Mouse (Mus musculus): ENCODE measurements around the gene Apba1. TPM values are rescaled to one million over a fixed set of nuclear protein-coding genes. Genes with fewer than 3 reads are reported as not detected.

Apba1 gene
- total RNA-seq, 2 experiments from 2014 or later = 7.3 to 7.6 TPM

DNA sequence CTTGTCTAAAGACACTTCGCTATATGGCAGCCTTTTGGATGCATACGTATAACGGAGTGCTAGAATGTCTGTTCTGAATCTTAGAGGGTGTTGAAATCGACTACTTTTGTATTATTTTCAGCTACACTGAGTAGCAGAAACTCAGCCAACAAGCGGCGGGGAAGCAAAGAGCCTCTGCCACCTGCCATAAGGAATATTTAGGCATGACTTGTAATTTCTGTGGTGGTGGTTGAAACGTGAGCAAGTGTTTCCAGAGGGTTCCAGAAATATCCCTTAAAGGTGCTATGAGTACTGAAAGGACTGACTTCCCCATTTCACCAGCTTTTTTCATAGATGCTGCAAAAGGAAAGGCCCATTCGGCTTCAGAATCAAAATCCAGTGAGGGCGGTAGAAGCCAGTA lies 107.4 kb downstream of the Apba1 start:
- intact Hi-C loops (cut with DNase I) = no loop called here
- no peak for DNase-seq

DNA sequence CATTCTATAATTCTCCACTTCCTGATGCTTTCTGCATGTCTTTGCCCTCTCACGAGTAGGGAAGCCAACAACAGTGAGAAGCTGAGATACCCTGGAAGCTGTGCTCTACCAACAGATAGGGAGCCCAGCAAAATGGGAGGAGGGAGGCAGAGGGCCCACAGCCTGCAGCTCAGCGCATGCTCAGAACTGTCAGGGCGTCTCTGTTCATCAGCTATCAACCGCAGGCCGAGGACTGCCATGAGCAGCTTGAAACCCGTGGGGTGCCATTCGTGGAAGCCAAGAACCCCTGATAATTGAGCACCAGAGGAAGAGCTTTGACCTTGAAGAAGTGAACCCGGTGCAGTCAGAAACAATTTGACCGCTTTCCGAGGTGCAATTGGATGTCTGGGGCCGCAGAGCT lies 108.4 kb downstream of the Apba1 start:
- intact Hi-C loops (cut with DNase I) = no loop called here
- DNase-seq = no peak

DNA sequence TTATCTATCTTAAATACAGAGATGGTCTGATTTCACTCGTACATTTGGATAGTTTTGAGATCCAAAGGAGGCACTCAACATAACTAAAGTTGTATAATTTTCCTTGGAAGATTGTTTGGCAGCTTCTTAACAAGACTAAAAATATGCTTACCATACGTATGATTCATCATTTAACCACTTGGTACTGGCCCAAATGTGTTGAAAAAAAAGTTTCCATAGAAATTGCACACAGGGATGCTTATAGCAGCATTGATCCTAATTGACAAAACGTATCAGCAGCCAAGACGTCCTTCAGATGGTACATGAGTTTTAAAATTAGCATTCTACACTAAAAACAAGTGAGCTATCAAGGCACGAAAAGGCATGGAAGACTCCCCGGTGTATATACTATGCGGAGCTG lies 108.9 kb downstream of the Apba1 start:
- DNase-seq = no peak
- intact Hi-C loops (cut with DNase I) = no loop called here

DNA sequence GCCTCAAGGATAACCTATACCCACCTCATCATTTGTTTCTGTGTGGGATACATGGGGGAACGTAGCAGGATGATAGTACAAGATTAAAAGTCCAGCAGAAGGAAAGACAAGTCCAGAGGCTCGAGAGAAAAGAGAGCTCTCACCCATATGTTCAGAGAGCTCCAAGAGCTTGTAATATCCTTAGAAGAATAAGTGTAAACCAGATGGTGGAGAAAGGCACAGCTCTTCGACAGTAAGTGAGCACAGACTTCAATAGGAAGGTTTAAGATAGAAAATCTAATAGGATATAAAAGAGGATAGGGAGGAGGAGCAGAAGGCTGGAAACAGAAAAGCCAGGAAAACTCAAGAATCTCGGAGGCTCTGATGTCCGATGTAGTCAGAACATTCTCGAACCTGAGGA lies 115.8 kb downstream of the Apba1 start:
- intact Hi-C loops (cut with DNase I) = no loop called here
- no peak for DNase-seq

DNA sequence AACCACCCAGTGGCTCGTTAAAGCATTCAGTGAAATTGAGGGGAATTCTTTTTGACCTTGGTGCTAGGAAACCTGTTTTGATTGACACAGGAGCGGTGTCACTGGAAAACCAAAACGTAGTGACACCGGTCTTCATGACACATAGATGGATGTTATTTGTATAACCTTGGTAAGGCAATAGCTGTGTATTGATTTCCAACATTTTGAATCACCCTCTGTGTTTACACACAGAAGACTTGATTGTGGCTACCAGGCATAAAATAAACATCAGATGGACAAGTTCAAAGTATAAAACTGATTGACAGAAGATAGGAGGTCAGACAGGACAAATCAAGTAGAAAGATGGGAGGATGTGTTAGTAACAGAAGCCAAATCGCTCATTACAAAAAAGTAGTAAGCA lies 117.1 kb downstream of the Apba1 start:
- intact Hi-C loops (cut with DNase I) = no loop called here
- DNase-seq = no peak

DNA sequence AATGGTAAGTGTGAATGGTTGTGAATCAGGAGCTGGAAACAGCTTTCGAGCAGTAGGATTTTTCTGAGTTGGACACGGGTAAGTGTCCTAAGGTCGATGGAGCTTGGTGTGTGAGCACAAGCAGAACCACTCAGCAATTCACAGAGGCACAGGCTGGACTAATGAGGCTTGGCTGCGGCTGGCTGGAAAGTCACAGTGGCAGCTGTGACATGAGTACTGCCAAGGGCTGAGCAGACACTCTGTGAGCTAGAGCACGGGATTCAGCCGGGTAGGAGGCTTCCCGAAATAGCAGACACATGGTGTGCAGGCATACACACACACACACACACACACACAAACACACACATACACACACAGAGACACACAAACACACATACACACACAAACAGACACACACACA lies 121.2 kb downstream of the Apba1 start:
- peak; percentile 73 to 74 for DNase-seq
- intact Hi-C loops (cut with DNase I) = no loop called here

DNA sequence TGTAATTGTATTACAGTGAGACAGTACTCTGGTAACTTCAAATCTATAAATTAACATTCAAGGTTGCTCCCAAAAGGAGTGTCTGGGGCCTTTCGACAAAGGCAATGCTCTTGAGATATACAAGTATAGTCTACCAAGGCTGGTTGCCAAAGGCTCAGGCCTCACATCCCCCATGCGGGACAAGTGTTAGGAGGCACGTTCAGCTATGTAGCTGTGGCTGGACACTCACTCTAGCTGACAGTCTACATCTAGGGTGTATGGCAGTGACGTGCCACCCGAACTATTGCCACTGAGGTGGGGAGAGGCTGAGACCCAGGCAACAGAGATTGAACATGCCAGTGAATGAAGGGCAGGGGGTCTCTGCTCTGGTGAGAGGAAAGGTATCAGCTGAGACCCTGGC lies 127.5 kb downstream of the Apba1 start:
- DNase-seq = no peak
- intact Hi-C loops (cut with DNase I) = no loop called here

DNA sequence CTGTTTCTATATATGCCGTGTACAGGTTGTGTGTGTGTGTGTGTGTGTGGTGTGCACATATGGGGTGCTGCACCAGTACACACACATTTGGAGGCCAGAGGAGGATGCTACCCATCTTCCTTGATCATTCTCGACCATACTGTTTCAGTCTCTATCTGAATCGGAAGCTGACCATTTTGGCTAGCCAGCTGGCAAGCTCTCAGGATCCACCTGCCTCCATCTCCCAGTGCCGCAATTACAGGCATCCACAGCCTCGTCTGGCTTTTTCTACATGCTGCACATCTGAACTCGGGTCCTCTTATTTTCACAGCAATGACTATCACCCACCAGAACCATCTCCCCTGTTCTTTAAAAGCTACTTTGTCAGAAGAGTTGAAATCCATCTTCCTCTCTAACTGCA lies 132.7 kb downstream of the Apba1 start:
- DNase-seq = no peak
- intact Hi-C loops (cut with DNase I) = no loop called here

DNA sequence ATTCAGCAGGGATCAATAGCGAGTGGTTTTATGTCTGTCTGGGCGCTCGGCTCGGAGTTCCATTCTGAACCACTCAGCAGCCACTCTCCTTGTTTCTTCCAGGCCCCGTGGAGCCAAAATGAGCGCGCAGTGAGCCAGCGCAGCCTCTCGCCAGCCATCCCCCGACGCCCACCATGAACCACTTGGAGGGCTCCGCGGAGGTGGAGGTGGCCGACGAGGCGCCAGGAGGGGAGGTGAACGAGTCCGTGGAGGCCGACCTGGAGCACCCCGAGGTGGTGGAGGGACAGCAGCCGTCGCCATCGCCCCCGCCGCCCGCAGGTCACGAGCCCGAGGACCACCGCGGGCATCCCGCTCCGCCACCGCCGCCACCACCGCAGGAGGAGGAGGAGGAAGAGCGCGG lies 133.9 kb downstream of the Apba1 start:
- intact Hi-C loops (cut with DNase I) = no loop called here
- DNase-seq = no peak

DNA sequence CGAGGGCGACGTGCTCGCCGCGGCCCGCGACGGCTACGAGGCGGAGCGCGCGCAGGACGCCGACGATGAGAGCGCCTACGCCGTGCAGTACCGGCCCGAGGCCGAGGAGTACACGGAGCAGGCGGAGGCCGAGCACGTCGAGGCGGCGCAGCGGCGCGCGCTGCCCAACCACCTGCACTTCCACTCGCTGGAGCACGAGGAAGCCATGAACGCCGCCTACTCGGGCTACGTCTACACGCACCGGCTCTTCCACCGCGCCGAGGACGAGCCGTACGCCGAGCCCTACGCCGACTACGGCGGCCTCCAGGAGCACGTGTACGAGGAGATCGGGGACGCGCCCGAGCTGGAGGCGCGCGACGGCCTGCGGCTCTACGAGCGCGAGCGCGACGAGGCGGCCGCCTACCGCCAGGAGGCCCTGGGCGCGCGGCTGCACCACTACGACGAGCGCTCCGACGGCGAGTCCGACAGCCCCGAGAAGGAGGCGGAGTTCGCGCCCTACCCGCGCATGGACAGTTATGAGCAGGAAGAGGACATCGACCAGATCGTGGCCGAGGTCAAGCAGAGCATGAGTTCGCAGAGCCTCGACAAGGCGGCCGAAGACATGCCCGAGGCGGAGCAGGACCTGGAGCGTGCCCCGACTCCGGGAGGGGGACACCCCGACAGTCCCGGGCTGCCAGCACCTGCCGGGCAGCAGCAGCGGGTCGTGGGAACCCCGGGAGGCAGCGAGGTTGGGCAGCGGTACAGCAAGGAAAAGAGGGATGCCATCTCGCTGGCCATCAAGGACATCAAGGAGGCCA lies 134.6 kb downstream of the Apba1 start:
- DNase-seq = peak; percentile 63 to 71
- intact Hi-C loops (cut with DNase I) = no loop called here

DNA sequence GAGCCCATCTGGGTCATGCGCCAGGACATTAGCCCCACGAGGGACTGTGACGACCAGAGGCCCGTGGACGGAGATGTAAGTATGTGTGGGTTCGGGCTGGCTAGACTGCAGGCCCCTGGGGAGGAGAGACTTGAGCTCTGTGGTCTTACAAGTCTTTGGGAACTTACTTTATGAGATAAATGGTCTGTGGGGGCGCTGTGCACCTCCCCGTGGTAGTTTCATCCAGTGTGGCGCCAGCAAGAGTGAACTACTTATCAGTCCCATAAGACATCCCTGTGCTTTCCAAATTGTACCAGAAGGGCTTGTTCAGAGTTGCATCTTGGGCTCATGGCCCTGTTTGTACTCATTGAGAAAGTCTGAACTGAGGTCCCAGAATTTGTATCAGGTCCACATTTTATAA lies 135.3 kb downstream of the Apba1 start:
- intact Hi-C loops (cut with DNase I) = no loop called here
- DNase-seq = no peak

DNA sequence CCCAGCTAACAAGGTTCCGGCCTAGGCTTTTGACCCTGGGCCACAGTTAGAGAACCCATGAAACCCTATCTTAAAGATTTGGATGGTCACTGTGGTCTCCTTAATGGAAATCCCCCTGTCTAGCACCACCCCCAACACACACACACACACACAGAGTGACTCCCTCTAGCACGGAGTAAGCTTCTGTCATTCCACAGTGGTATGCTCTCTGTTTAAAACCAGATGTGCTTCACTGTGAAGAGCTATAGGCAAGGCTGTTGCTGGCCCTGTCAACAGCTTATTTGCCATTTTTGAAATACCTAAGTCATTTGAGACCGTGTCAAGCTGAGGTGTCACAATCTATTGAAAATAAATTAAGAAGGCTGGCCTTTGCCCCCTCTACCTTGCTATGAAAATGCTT lies 136.1 kb downstream of the Apba1 start:
- intact Hi-C loops (cut with DNase I) = no loop called here

DNA sequence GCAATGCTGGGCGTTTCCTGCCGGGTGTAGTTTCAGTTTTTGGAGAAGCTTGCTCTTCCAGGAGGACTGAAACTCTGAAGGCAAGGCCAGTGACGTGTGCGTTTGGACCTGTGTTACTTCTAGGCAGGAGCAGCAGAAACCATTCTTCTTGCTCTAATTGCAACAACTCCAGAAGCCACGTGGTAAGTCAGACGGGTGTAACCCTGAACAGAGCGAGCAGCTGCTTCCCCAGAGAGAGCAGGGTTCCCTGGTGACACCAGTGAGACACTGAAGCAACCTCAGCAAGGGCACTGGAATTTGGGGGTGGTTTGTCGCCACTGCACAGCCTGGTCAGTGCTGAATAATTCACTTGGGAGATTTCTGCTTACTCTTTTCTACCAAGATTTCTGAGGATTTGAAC lies 138.2 kb downstream of the Apba1 start:
- intact Hi-C loops (cut with DNase I) = no loop called here
- no peak for DNase-seq

More for the DNA sequence above, 136.1 kb downstream of the Apba1 start:
- no peak for DNase-seq

DNA sequence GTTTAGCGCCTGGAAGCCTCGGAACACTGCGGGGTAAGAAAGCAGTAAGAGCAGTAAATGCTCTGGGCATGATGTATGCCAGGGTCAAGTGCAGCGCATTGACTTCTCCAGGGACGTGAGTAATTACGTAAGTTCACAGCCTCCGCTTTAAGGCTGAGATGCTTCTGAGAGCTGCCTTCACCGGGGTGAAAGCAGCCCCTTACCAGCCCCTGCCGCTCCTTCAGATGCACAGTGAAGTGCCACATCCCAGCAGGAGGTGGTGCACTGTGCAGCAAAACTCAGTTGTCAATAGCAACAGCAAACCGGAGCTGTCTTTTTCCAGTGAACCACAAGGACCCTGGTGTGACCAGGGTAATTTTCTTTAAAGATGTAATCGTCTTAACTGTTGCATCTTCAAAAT lies 139.8 kb downstream of the Apba1 start:
- DNase-seq = no peak
- intact Hi-C loops (cut with DNase I) = no loop called here

DNA sequence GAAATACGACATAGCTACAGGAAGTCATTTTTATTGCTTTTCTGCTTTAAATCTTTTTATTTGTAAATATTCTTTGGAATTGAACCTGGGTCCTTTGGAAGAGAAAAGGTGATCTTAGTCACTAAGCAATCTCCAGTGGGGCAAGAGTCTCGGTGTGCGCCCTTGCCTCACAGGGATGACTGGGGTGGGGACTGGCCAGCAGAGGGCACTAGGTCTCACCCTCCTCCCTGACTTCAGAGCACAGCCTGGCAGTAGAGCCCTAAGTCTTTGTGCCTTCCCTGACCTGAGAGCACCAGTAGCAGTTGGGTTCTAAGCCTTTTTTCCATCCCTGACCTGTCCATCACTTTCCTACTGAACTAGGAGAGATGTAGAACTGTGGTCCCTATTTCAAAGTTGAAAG lies 142.5 kb downstream of the Apba1 start:
- intact Hi-C loops (cut with DNase I) = loop anchor here (1.0 to 2.0 kb wide), 2 partner anchors 40 to 60 kb away; no protein-coding TSS in a partner anchor
- DNase-seq = peak; percentile 35 to 50

DNA sequence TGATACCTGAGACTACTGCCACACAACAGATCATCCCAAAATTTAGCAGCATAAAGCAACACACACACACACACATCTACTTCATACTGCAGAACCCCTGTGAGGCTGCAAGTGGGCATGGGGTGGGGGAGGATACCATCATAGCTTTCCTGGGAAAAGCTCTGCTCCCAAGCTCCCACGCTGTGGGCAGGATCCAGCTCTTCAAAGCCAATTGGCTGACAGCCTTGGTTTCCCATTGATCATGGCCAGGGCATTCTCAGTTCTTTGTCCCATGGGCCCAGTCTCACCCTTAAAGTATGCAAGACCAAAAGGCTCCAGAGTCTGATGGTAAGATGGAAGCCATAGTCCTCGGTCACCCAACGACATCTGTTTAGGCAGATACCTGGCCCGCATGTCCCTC lies 143.1 kb downstream of the Apba1 start:
- no peak for DNase-seq
- intact Hi-C loops (cut with DNase I) = loop anchor here (1.0 to 2.0 kb wide), 2 partner anchors 41 to 60 kb away; no protein-coding TSS in a partner anchor

DNA sequence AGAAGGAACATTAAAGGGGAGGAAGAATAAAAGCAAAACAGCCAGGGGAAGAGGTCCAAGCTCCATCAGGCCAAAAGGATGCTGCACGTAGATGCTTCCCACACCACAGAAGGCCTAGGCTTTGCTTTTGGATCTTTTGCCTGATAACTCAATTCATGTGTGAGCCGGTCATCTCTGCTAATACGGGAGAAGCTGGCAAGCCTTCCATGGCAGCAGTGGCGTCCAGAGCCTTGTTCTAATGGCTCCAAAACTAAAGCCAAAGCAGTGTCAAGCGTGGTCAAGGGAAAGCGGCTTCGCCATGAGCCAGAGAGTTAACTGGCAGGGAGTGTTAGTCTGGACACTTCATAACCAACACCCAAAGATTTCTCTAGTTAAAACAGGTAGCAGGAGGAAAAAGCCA lies 144.4 kb downstream of the Apba1 start:
- no peak for DNase-seq
- intact Hi-C loops (cut with DNase I) = no loop called here

DNA sequence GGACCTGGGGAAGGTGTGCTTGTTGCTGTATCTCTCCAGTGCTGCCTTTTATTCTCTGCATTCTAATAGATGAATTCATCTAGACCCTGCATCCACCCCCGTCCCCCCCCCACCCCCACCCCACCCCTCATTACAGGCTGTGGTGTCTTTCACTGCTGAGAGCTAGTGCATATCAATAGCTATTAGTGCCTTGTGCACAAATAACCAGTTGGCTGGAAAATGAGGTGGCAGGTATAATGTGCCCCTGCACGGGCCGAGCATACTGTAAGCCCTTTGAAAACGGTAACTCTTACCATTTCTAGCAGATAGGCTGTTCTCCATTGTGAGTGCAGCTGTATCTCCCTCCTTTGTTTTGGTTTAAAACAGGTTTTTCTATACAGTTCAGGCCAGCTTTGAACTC lies 146.2 kb downstream of the Apba1 start:
- intact Hi-C loops (cut with DNase I) = no loop called here
- no peak for DNase-seq

DNA sequence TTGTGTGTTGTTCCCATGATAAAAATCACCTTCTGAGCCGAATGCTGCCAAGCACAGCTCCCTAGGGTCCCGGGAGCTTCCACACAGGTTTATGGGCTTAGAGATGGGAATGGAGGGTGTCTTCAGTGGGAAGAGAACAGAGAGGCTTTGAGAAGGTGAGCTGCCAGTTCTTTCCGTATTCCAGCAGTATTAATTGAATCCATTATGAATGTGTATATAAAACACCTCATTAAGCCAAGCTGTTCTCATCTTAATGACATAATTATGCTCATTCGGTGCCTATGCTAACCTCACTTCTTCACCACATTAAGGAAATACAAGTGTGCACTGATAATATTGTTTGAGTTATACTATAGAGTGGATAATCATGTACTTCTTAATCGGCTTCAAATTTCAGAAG lies 147.1 kb downstream of the Apba1 start:
- DNase-seq = no peak
- intact Hi-C loops (cut with DNase I) = no loop called here

DNA sequence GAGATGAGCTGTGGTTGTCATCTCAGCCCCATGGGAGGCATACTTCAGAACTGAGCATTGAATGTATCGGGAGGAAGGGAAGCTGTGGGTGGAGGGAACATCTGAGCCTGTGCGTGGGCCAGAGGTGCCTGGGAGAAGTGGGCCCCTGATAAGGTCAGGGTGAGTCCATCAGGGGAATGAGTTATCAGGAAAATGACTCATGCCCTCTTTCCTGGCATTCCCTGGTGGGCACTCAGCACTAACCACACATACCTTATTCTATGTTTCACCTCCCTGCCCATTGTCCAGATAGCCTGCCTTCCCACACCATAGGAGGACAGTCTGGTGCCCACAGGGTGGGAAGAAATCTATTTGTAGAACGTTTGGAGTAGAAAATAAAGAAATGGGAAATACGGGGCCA lies 151.7 kb downstream of the Apba1 start:
- intact Hi-C loops (cut with DNase I) = no loop called here
- no peak for DNase-seq

DNA sequence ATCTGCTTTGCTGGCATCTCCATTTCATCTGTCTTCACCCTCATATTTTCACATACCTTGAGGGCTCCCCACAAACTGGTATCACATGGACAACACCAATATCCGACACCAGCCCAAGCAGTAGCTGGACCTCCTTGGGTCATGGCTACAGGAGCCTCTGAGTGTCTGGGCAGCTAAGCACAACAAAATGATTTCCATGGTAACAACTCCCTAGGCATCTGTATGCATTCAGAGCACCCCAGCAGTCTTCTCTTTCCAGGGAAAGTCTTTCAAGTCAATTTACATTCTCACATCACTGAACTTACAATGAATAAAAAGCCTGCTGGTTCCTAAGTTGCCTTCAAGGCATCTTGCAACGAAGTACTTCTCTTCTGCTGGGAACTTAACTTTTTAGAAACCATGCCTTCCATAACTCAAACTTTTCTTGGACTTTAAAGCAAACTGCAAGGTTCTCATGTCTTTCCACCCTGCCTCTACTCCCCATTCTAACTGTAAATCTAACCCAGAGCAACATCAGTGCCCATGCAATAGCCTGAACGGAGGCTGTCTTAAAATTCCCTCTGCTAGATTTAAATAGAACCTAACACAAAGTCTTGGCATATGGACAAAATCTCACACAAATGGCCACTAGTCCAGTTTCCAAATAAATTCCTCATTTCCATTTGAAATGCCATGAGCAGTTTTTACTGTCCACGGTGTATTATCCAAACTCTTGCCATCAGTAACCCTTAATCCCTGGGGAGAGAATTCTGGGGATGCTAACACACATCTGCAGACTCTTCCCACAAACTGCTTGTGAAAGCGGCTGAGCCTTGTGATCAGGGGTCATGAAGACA lies 160.9 kb downstream of the Apba1 start:
- intact Hi-C loops (cut with DNase I) = no loop called here
- no peak for DNase-seq

DNA sequence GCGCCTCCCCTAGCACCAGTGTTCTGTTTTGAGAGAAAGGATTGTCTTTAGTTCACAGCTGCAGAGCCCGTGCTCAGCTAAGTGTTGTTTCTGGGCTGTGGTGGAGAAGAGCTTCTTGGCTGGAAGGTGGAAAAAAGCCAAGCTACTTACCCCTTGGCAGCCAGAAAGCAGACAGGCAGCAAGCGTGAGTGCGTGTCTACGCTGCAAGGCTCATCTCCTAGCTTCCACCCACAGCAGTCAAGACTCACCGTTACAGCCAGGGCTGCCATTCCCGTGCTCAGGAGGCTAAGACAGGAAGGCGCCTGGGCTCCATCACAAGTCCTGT lies 161.5 kb downstream of the Apba1 start:
- intact Hi-C loops (cut with DNase I) = no loop called here

More for the DNA sequence above, 161.5 kb downstream of the Apba1 start:
- no peak for DNase-seq
